Mouse (Mus musculus): ENCODE data around the gene Slc41a2.
"Not testable (repeated sequence)": the region's sequence is repeated elsewhere in the genome, so short reads cannot be mapped to it uniquely, and the experiment has no call there.

Slc41a2 gene

GRCm38 (mm10) chr10:83337159-83337951 lies at the start of gene Slc41a2:
TSS of gene Slc41a2 (minus strand) at chr10:83337882.
- in situ Hi-C loops (cut with MboI; ENCODE audit: low sequenced_read_pairs), result no loop called here

GRCm38 (mm10) chr10:83385330-83385910 lies 47.7 kb upstream of the Slc41a2 start:
- in situ Hi-C loops (cut with MboI; ENCODE audit: low sequenced_read_pairs), result no loop called here

GRCm38 (mm10) chr10:83384456-83385215 lies 47.0 kb upstream of the Slc41a2 start:
- in situ Hi-C loops (cut with MboI; ENCODE audit: low sequenced_read_pairs), result no loop called here

- in situ Hi-C loops (cut with MboI; ENCODE audit: low sequenced_read_pairs), result no loop called here
Observed at GRCm38 (mm10) chr10:83383863-83384262, 46.2 kb upstream of the Slc41a2 start.

GRCm38 (mm10) chr10:83382988-83383387 lies 45.3 kb upstream of the Slc41a2 start:
- in situ Hi-C loops (cut with MboI; ENCODE audit: low sequenced_read_pairs), result no loop called here

- in situ Hi-C loops (cut with MboI; ENCODE audit: low sequenced_read_pairs), result no loop called here
Observed at GRCm38 (mm10) chr10:83382528-83382927, 44.8 kb upstream of the Slc41a2 start.

GRCm38 (mm10) chr10:83380501-83380900 lies 42.8 kb upstream of the Slc41a2 start:
- in situ Hi-C loops (cut with MboI; ENCODE audit: low sequenced_read_pairs), result no loop called here

GRCm38 (mm10) chr10:83378083-83378833 lies 40.6 kb upstream of the Slc41a2 start:
- in situ Hi-C loops (cut with MboI; ENCODE audit: low sequenced_read_pairs), result no loop called here

- in situ Hi-C loops (cut with MboI; ENCODE audit: low sequenced_read_pairs), result no loop called here
Observed at GRCm38 (mm10) chr10:83376911-83377682, 39.4 kb upstream of the Slc41a2 start.

GRCm38 (mm10) chr10:83375458-83375857 lies 37.8 kb upstream of the Slc41a2 start:
- in situ Hi-C loops (cut with MboI; ENCODE audit: low sequenced_read_pairs), result not testable (repeated sequence)

GRCm38 (mm10) chr10:83374045-83374656 lies 36.5 kb upstream of the Slc41a2 start:
- in situ Hi-C loops (cut with MboI; ENCODE audit: low sequenced_read_pairs), result no loop called here

- in situ Hi-C loops (cut with MboI; ENCODE audit: low sequenced_read_pairs), result no loop called here
Observed at GRCm38 (mm10) chr10:83368918-83369317, 31.2 kb upstream of the Slc41a2 start.

GRCm38 (mm10) chr10:83363451-83363850 lies 25.8 kb upstream of the Slc41a2 start:
- in situ Hi-C loops (cut with MboI; ENCODE audit: low sequenced_read_pairs), result no loop called here

GRCm38 (mm10) chr10:83361643-83362382 lies 24.1 kb upstream of the Slc41a2 start:
- in situ Hi-C loops (cut with MboI; ENCODE audit: low sequenced_read_pairs), result no loop called here

GRCm38 (mm10) chr10:83360356-83360755 lies 22.7 kb upstream of the Slc41a2 start:
- in situ Hi-C loops (cut with MboI; ENCODE audit: low sequenced_read_pairs), result no loop called here

- in situ Hi-C loops (cut with MboI; ENCODE audit: low sequenced_read_pairs), result no loop called here
Observed at GRCm38 (mm10) chr10:83359956-83360355, 22.3 kb upstream of the Slc41a2 start, which contains the start of gene D10Wsu102e. TSS of gene D10Wsu102e (plus strand) at chr10:83360221.

GRCm38 (mm10) chr10:83359451-83359850 lies 21.8 kb upstream of the Slc41a2 start:
- in situ Hi-C loops (cut with MboI; ENCODE audit: low sequenced_read_pairs), result no loop called here

- in situ Hi-C loops (cut with MboI; ENCODE audit: low sequenced_read_pairs), result no loop called here
Observed at GRCm38 (mm10) chr10:83356416-83356815, 18.7 kb upstream of the Slc41a2 start.

GRCm38 (mm10) chr10:83354333-83354719 lies 16.6 kb upstream of the Slc41a2 start:
- in situ Hi-C loops (cut with MboI; ENCODE audit: low sequenced_read_pairs), result no loop called here
